Mouse (Mus musculus): ENCODE results near the gene Slc25a35. TPM values are rescaled to one million over a fixed set of nuclear protein-coding genes. Genes with fewer than 3 reads are reported as not detected.
"Not testable (repeated sequence)": the region's sequence is repeated elsewhere in the genome, so short reads cannot be mapped to it uniquely, and the experiment has no call there.

Gene Slc25a35
- total and polyA plus RNA-seq, 2 experiments from 2014 or later = 1.3 to 1.4 TPM

DNA sequence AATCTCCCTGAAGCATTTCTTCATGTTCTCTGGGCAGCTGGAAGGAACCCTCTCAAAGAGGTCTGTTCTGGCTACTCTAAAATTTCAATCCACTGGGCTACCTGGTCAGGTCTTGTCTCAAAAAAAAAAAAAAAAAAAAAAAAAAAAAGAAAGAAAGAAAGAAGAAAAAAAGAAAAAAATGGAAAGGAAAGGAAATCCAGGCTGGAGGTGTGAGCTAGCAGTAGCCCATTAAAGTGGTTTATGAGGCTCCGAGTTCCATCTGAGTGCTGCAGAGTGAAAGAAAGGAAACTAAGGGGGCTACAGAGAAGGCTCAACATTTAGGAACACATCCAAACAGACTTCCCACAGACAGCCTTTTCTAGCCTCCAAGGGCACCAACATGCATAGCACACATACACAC is 10.0 kb upstream of the Slc25a35 start:
- 0 out of 2 replicates have a peak, but pooled peaks cover 3% of the 10 kb centered on the region for H3K4me1 ChIP-seq (ENCODE audit: insufficient read depth)
- TF ChIP-seq CTCF (IDR thresholded peaks at IDR 0.05; ENCODE audit: low read depth) = no peak
- 87% methylated on average over 1 of the region's 1 CpGs for WGBS
- H3K9ac ChIP-seq = no peak overlapping the region
- H3K4me2 ChIP-seq (ENCODE audit: low read depth) = no peak overlapping the region
- H3K4me3 ChIP-seq (ENCODE audit: low read depth, low read length) = no peak overlapping the region
- no peaks in the 10 kb centered on the region for H3K9me3 ChIP-seq (ENCODE audit: low read length)
- H3K27me3 ChIP-seq (ENCODE audit: insufficient read depth, low read length) = peaks cover 7% of the 10 kb centered on the region; the same call in 1 of the 2 replicates
- H3K27ac ChIP-seq (ENCODE audit: low read depth, low read length) = no peak overlapping the region
- DNase-seq (no peak), ATAC-seq (no peak)
- H3K36me3 ChIP-seq (ENCODE audit: insufficient read depth) = no peaks in the 10 kb centered on the region

DNA sequence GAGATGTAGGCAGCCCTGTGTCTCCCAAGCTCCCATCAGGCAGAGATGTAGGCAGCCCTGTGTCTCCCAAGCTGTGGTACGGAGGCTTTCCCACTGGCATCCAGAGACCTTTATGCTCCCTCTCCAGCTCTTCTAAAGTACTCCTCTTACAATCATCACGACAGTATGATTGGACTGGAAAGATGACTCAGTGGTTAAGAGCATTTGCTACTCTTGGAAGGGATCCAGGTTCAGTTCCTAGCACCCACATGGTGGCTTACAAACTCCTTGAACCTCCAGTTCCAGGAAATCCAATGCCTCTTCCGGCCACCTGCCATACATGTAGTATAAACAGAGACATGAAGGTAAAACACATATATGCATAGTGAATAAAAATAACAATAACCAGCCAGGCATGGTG is 6.3 kb upstream of the Slc25a35 start:
- H3K4me1 ChIP-seq (ENCODE audit: insufficient read depth) = no peaks in the 10 kb centered on the region
- TF ChIP-seq CTCF (IDR thresholded peaks at IDR 0.05; ENCODE audit: low read depth) = no peak
- no peaks in the 10 kb centered on the region for H3K9me3 ChIP-seq (ENCODE audit: low read length)
- H3K27ac ChIP-seq (ENCODE audit: low read depth, low read length) = no peak overlapping the region
- H3K9ac ChIP-seq = no peak overlapping the region
- no peak overlapping the region for H3K4me2 ChIP-seq (ENCODE audit: low read depth)
- ATAC-seq (no peak), DNase-seq (no peak)
- no peaks in the 10 kb centered on the region for H3K36me3 ChIP-seq (ENCODE audit: insufficient read depth)
- 69% methylated on average over 3 of the region's 3 CpGs for WGBS
- H3K4me3 ChIP-seq (ENCODE audit: low read depth, low read length) = no peak overlapping the region
- H3K27me3 ChIP-seq (ENCODE audit: insufficient read depth, low read length) = no peaks in the 10 kb centered on the region

DNA sequence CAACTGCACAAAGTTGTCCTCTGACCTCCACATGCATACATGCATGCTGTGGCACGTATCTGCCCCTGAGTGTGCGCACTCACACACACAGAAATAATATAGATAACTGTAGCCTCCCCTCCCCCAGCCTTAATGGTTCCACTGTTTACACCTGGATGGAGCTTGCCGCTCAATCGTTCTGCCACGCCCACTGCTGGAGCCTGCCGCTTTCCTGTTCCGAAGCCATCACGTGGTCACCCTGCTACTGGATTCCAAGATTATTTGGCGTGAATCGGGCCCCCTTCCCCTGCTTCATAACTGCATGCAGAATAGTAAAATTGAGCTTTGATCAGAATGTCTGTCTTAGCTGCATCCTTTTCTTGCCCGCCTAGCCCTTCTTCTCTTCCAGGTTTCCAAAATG is 5.8 kb upstream of the Slc25a35 start:
- H3K27ac ChIP-seq (ENCODE audit: low read depth, low read length); H3K36me3 ChIP-seq (ENCODE audit: insufficient read depth); H3K9me3 ChIP-seq (ENCODE audit: low read length); ATAC-seq; H3K4me2 ChIP-seq (ENCODE audit: low read depth); H3K4me3 ChIP-seq (ENCODE audit: low read depth, low read length); H3K9ac ChIP-seq; DNase-seq; H3K27me3 ChIP-seq (ENCODE audit: insufficient read depth, low read length); H3K4me1 ChIP-seq (ENCODE audit: insufficient read depth): not testable (repeated sequence)
- WGBS = 21% methylated on average over 11 of the region's 11 CpGs

DNA sequence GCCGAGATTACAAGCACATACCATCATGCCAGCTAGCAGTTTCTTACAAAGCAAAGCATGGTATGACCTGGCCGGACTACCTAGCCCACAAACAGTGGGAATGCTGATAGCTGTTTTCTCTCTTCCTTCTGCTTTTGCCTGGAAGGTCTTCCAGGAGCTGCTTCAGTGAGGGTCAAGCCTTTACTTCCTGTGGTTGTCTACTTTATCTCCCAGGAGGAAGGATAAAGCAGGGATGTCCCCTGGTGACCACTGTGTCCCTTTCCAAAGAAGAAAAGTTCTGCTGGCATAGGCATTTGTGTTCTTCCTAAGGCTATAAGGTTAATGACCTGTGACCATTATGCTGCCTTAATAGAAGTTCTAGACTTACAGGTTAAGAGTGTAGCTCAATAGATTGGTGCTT is 4.5 kb upstream of the Slc25a35 start:
- H3K4me3 ChIP-seq (ENCODE audit: low read depth, low read length) = no peak overlapping the region
- H3K36me3 ChIP-seq (ENCODE audit: insufficient read depth) = no peaks in the 10 kb centered on the region
- H3K9me3 ChIP-seq (ENCODE audit: low read length) = no peaks in the 10 kb centered on the region
- H3K4me2 ChIP-seq (ENCODE audit: low read depth) = no peak overlapping the region
- 87% methylated on average over 2 of the region's 2 CpGs for WGBS
- no peak overlapping the region for H3K9ac ChIP-seq
- no peak for ATAC-seq
- no peak for TF ChIP-seq CTCF (IDR thresholded peaks at IDR 0.05; ENCODE audit: low read depth)
- H3K4me1 ChIP-seq (ENCODE audit: insufficient read depth) = no peaks in the 10 kb centered on the region; the same call in 1 of the 2 replicates
- no peak for DNase-seq
- no peaks in the 10 kb centered on the region for H3K27me3 ChIP-seq (ENCODE audit: insufficient read depth, low read length)
- no peak overlapping the region for H3K27ac ChIP-seq (ENCODE audit: low read depth, low read length)

DNA sequence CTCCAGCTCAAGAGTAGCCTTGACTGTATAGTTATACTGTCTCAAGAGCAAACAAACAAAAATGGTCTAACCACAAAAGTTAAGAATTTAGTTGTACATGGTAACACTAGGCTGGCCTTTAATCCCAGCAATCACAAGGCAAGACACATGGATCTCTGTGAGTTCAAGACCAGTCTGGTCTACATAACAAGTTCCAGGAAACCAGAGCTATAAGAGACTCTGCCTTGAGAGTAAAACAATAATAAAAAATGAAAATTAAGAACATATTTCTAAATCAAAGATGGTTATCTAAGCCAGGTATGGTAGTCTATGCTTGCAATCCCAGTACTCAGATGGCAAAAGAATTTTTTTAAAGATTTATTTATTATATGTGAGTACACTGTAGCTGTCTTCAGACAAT is 2.9 kb upstream of the Slc25a35 start:
- Histone ChIP-seq H3K4me2 (ENCODE audit: low read depth) (no peak overlapping the region), H3K4me1 (ENCODE audit: insufficient read depth) (no peaks in the 10 kb centered on the region; the same call in 1 of the 2 replicates), H3K9me3 (ENCODE audit: low read length) (no peaks in the 10 kb centered on the region), H3K4me3 (ENCODE audit: low read depth, low read length) (no peak overlapping the region), H3K36me3 (ENCODE audit: insufficient read depth) (no peaks in the 10 kb centered on the region), H3K9ac (no peak overlapping the region), H3K27me3 (ENCODE audit: insufficient read depth, low read length) (no peaks in the 10 kb centered on the region), H3K27ac (ENCODE audit: low read depth, low read length) (no peak overlapping the region)
- no peak for TF ChIP-seq CTCF (IDR thresholded peaks at IDR 0.05; ENCODE audit: low read depth)
- DNase-seq (no peak), ATAC-seq (no peak)

DNA sequence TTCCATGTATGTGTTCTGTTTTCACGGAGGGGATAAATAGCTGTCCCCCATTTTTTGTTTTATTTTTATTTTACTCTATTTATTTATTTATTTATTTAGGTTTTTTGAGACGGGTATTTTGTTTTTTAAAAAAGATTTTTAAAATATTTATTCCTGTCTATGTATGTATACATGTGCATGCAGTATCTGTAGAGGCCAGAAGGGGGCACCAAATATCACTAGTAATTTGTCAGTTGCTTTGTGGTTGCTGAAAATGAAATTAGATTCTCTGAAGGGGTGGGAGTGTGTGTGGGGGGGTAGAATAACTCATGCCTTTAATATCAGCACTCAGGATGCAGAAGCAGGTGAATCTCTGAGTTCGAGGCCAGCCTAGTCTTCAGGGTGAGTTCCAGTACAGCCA is 2.1 kb upstream of the Slc25a35 start:
- ATAC-seq = no peak
- Histone ChIP-seq H3K9ac (no peak overlapping the region), H3K4me1 (ENCODE audit: insufficient read depth) (no peaks in the 10 kb centered on the region; the same call in 1 of the 2 replicates), H3K4me3 (ENCODE audit: low read depth, low read length) (no peak overlapping the region), H3K4me2 (ENCODE audit: low read depth) (no peak overlapping the region), H3K9me3 (ENCODE audit: low read length) (no peaks in the 10 kb centered on the region), H3K27me3 (ENCODE audit: insufficient read depth, low read length) (no peaks in the 10 kb centered on the region), H3K27ac (ENCODE audit: low read depth, low read length) (no peak overlapping the region), H3K36me3 (ENCODE audit: insufficient read depth) (no peaks in the 10 kb centered on the region)
- 22% methylated on average over 3 of the region's 3 CpGs for WGBS
- DNase-seq = peak; percentile 75
- peak; percentile 64 for TF ChIP-seq CTCF (IDR thresholded peaks at IDR 0.05; ENCODE audit: low read depth)

DNA sequence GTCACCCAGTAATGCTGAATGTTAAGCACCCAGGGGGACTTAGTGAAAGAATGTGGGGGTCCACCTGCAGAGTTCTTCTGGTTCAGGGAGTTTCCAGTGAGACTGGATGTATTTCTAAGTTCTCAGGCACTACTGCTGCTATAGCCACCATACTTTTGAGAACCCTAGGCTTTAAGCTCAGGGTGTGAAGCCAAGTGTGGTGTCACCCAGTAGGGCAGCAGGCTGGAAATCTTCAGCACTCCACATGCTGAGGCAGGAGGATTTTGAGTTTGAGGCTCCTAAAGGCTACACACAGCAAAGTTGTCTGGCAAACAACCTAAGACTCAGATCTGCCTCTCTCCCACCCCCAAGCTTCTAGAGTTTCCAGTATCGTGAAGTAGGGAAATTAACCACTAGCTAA is 1.4 kb upstream of the Slc25a35 start:
- WGBS = 26% methylated on average over 1 of the region's 1 CpGs
- Histone ChIP-seq H3K4me2 (ENCODE audit: low read depth) (no peak overlapping the region), H3K27me3 (ENCODE audit: insufficient read depth, low read length) (no peaks in the 10 kb centered on the region), H3K36me3 (ENCODE audit: insufficient read depth) (no peaks in the 10 kb centered on the region), H3K4me3 (ENCODE audit: low read depth, low read length) (no peak overlapping the region), H3K27ac (ENCODE audit: low read depth, low read length) (no peak overlapping the region), H3K9ac (no peak overlapping the region), H3K9me3 (ENCODE audit: low read length) (no peaks in the 10 kb centered on the region), H3K4me1 (ENCODE audit: insufficient read depth) (no peaks in the 10 kb centered on the region; the same call in 1 of the 2 replicates)
- DNase-seq = no peak
- TF ChIP-seq CTCF (IDR thresholded peaks at IDR 0.05; ENCODE audit: low read depth) = no peak
- ATAC-seq = no peak

DNA sequence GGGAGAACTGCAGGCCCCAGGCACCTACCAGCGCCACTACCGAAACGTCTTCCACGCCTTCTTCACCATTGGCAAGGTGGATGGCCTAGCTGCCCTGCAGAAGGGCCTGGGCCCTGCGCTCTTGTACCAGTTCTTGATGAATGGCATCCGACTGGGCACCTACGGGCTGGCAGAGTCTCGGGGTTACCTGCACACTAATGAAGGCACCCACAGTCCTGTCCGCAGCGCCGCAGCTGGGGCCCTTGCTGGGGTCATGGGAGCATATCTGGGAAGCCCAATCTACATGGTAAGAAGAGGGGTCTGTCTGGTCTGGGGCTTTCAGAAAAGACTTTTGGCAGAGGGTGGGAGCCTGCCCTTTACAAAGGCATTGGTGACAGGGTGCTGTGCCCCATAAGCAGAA is 821 bp downstream of the Slc25a35 start:
- Histone ChIP-seq H3K4me1 (ENCODE audit: insufficient read depth) (no peaks in the 10 kb centered on the region; the same call in 1 of the 2 replicates), H3K27me3 (ENCODE audit: insufficient read depth, low read length) (no peaks in the 10 kb centered on the region), H3K9ac (no peak overlapping the region), H3K4me3 (ENCODE audit: low read depth, low read length) (no peak overlapping the region), H3K27ac (ENCODE audit: low read depth, low read length) (no peak overlapping the region), H3K36me3 (ENCODE audit: insufficient read depth) (no peaks in the 10 kb centered on the region), H3K9me3 (ENCODE audit: low read length) (no peaks in the 10 kb centered on the region), H3K4me2 (ENCODE audit: low read depth) (no peak overlapping the region)
- WGBS = 87% methylated on average over 11 of the region's 11 CpGs
- no peak for TF ChIP-seq CTCF (IDR thresholded peaks at IDR 0.05; ENCODE audit: low read depth)
- no peak for ATAC-seq
- DNase-seq = no peak

Data from forebrain, postnatal 0 days (tissue).